Mouse (Mus musculus) brain, embryonic 14.5 days (tissue): ENCODE results near the gene AC170998.1.

ENCODE experiments used
- CTCF ChIP-seq: fragments of 200-500 bp; IDR thresholded peaks from 2 replicates; pipeline ENCODE4 v1.5.1; 2012; ENCODE audit warnings: inconsistent platforms, mild to moderate bottlenecking, moderate library complexity, borderline replicate concordance; ENCODE audit not compliant: insufficient read depth, insufficient read length; ENCODE audit errors: extremely low read depth
- POLR2A ChIP-seq: fragments of 200-500 bp; IDR thresholded peaks from 2 replicates; pipeline ENCODE4 v1.6.1; 2012; ENCODE audit warnings: mild to moderate bottlenecking, inconsistent platforms, borderline replicate concordance; ENCODE audit not compliant: poor library complexity, insufficient read depth, insufficient read length, severe bottlenecking; ENCODE audit errors: extremely low read depth

- TF ChIP-seq CTCF (peak; percentile 65), POLR2A (peak; percentile 98)
These were observed 34.9 kb upstream of the AC170998.1 start, which contains the start of gene Mapk14 for GRCm38 (mm10) chr17:28690776-28691686.
